Mouse (Mus musculus) hindbrain, embryonic 11.5 days (tissue): Measurements from ENCODE around the gene Sema4b. TPM values are rescaled to one million over a fixed set of nuclear protein-coding genes. Genes with fewer than 3 reads are reported as not detected.

Source experiments
- ATAC-seq: fragments of 200-750 bp; cut with Nextera tagmentation; 2 replicates; pipeline ENCODE4 v1.8.0; 2017; ENCODE audit warnings: mild to moderate bottlenecking, moderate TSS enrichment, moderate library complexity; ENCODE audit not compliant: low FRiP score
- DNase-seq: peaks from one replicate; pipeline ENCODE4 v3.0.0-alpha.2; 2015; ENCODE audit warnings: low spot score
- H3K27ac ChIP-seq: fragments of 300-500 bp; sonication (generic); 2 replicates; pipeline ENCODE4 v1.5.1; 2014; ENCODE audit warnings: mild to moderate bottlenecking, low read depth, low read length
- H3K27me3 ChIP-seq: fragments of 300-500 bp; sonication (generic); 2 replicates; pipeline ENCODE4 v1.6.1; 2014; ENCODE audit warnings: mild to moderate bottlenecking, low read length, moderate library complexity, mixed read lengths; ENCODE audit not compliant: control insufficient read depth, insufficient read depth
- H3K36me3 ChIP-seq: fragments of 300-500 bp; sonication (generic); 2 replicates; pipeline ENCODE4 v1.6.1; 2014; ENCODE audit warnings: mild to moderate bottlenecking, low read length, moderate library complexity, mixed read lengths; ENCODE audit not compliant: control insufficient read depth, insufficient read depth
- H3K4me1 ChIP-seq: fragments of 300-500 bp; sonication (generic); replicated peaks from 2 replicates; pipeline ENCODE4 v1.6.1; 2014; ENCODE audit warnings: low read length, mixed read lengths; ENCODE audit not compliant: control insufficient read depth, insufficient read depth
- H3K4me2 ChIP-seq: fragments of 300-500 bp; sonication (generic); replicated peaks from 2 replicates; pipeline ENCODE4 v1.6.1; 2014; ENCODE audit warnings: mild to moderate bottlenecking, low read depth, low read length
- H3K4me3 ChIP-seq: fragments of 300-500 bp; sonication (generic); 2 replicates; pipeline ENCODE4 v1.5.1; 2014; ENCODE audit warnings: low read depth, low read length
- H3K9ac ChIP-seq: fragments of 300-500 bp; sonication (generic); 2 replicates; pipeline ENCODE4 v1.6.1; 2014; ENCODE audit warnings: low read depth, low read length
- H3K9me3 ChIP-seq: fragments of 300-500 bp; sonication (generic); 2 replicates; pipeline ENCODE4 v1.6.1; 2016; ENCODE audit warnings: low read length; ENCODE audit not compliant: control insufficient read depth
- WGBS: fragments of 180-500 bp; shearing (Covaris S2); extraction: QIAGEN DNeasy Blood & Tissue Kit; methylation state at CpG from one replicate; pipeline ENCODE4 v1.1.7; 2014; 5-methylcytosine and 5-hydroxymethylcytosine counted together
- polyA plus RNA-seq: library from polyadenylated mRNA; unstranded; fragments of >200 nt; fragmentation: Nextera tagmentation; extraction: Ambion mirVana; gene quantifications from 2 replicates; pipeline ENCODE4 v1.2.1, GENCODE M21; 2014

The Sema4b gene
- polyA plus RNA-seq, 1 experiment from 2014 or later: 15.6 TPM

- H3K4me3 ChIP-seq: no peak overlapping the region
- H3K4me2 ChIP-seq: 0 out of 2 replicates have a peak overlapping the region, but pooled peaks have one; percentile 7
- DNase-seq: no peak
- peaks cover 2% of the 10 kb centered on the region for H3K4me1 ChIP-seq
- H3K27ac ChIP-seq: peak overlapping the region; percentile 86
- no peaks in the 10 kb centered on the region for H3K27me3 ChIP-seq
- H3K9ac ChIP-seq: peak overlapping the region; percentile 23; the same call in 1 of the 2 replicates
- no peaks in the 10 kb centered on the region for H3K36me3 ChIP-seq
- 43% methylated on average over 12 of the region's 12 CpGs for WGBS
- H3K9me3 ChIP-seq: no peaks in the 10 kb centered on the region
- peak; percentile 51 for ATAC-seq
Measured at GRCm38 (mm10) chr7:80203638-80204096, 17.0 kb downstream of the Sema4b start.

- peak overlapping the region; percentile 86 for H3K27ac ChIP-seq
- DNase-seq: no peak
- H3K9ac ChIP-seq: no peak overlapping the region
- ATAC-seq: no peak
- H3K4me2 ChIP-seq: no peak overlapping the region
- no peaks in the 10 kb centered on the region for H3K27me3 ChIP-seq
- 87% methylated on average over 4 of the region's 4 CpGs for WGBS
- no peaks in the 10 kb centered on the region for H3K36me3 ChIP-seq
- peaks cover 2% of the 10 kb centered on the region for H3K4me1 ChIP-seq
- no peak overlapping the region for H3K4me3 ChIP-seq
- H3K9me3 ChIP-seq: no peaks in the 10 kb centered on the region
Measured at GRCm38 (mm10) chr7:80204362-80204761, 17.7 kb downstream of the Sema4b start.

GRCm38 (mm10) chr7:80204961-80205360, 18.3 kb downstream of the Sema4b start:
- Histone ChIP-seq H3K4me1 (peaks cover 2% of the 10 kb centered on the region), H3K4me2 (no peak overlapping the region), H3K36me3 (no peaks in the 10 kb centered on the region), H3K4me3 (no peak overlapping the region), H3K27ac (no peak overlapping the region), H3K9me3 (no peaks in the 10 kb centered on the region), H3K27me3 (no peaks in the 10 kb centered on the region), H3K9ac (no peak overlapping the region)
- no peak for ATAC-seq
- WGBS: 84% methylated on average over 7 of the region's 7 CpGs
- DNase-seq: no peak

GRCm38 (mm10) chr7:80205705-80206589, 19.3 kb downstream of the Sema4b start:
- Histone ChIP-seq H3K4me2 (no peak overlapping the region), H3K4me1 (no peaks in the 10 kb centered on the region; the same call in 1 of the 2 replicates), H3K4me3 (no peak overlapping the region), H3K9me3 (no peaks in the 10 kb centered on the region), H3K27ac (no peak overlapping the region), H3K27me3 (no peaks in the 10 kb centered on the region), H3K36me3 (no peaks in the 10 kb centered on the region), H3K9ac (no peak overlapping the region)
- 89% methylated on average over 12 of the region's 12 CpGs for WGBS
- no peak for DNase-seq
- ATAC-seq: no peak

GRCm38 (mm10) chr7:80207314-80207731, 20.7 kb downstream of the Sema4b start:
- no peak for DNase-seq

GRCm38 (mm10) chr7:80208026-80208642, 21.5 kb downstream of the Sema4b start:
- H3K9me3 ChIP-seq: no peaks in the 10 kb centered on the region
- DNase-seq (no peak), ATAC-seq (no peak)
- no peaks in the 10 kb centered on the region for H3K36me3 ChIP-seq
- H3K9ac ChIP-seq: no peak overlapping the region
- H3K27me3 ChIP-seq: no peaks in the 10 kb centered on the region
- H3K4me2 ChIP-seq: no peak overlapping the region
- H3K4me3 ChIP-seq: no peak overlapping the region
- WGBS: 87% methylated on average over 18 of the region's 18 CpGs
- no peak overlapping the region for H3K27ac ChIP-seq
- no peaks in the 10 kb centered on the region for H3K4me1 ChIP-seq

More at GRCm38 (mm10) chr7:80207314-80207731, 20.7 kb downstream of the Sema4b start:
- H3K9me3 ChIP-seq: no peaks in the 10 kb centered on the region
- H3K36me3 ChIP-seq: no peaks in the 10 kb centered on the region
- H3K9ac ChIP-seq: no peak overlapping the region
- WGBS: 75% methylated on average over 3 of the region's 3 CpGs
- no peaks in the 10 kb centered on the region for H3K27me3 ChIP-seq
- ATAC-seq: no peak
- no peak overlapping the region for H3K27ac ChIP-seq
- H3K4me1 ChIP-seq: no peaks in the 10 kb centered on the region; the same call in 1 of the 2 replicates
- H3K4me2 ChIP-seq: no peak overlapping the region
- H3K4me3 ChIP-seq: no peak overlapping the region

- Histone ChIP-seq H3K9me3 (no peaks in the 10 kb centered on the region), H3K4me2 (no peak overlapping the region), H3K9ac (no peak overlapping the region), H3K27ac (no peak overlapping the region), H3K27me3 (no peaks in the 10 kb centered on the region), H3K4me3 (no peak overlapping the region), H3K4me1 (no peaks in the 10 kb centered on the region), H3K36me3 (no peaks in the 10 kb centered on the region)
- 83% methylated on average over 10 of the region's 10 CpGs for WGBS
- no peak for ATAC-seq
- DNase-seq: no peak
Measured at GRCm38 (mm10) chr7:80208738-80209430, 22.2 kb downstream of the Sema4b start.

GRCm38 (mm10) chr7:80209669-80210068, 23.0 kb downstream of the Sema4b start:
- Histone ChIP-seq H3K4me1 (no peaks in the 10 kb centered on the region), H3K4me2 (no peak overlapping the region), H3K9me3 (no peaks in the 10 kb centered on the region), H3K9ac (no peak overlapping the region), H3K36me3 (no peaks in the 10 kb centered on the region), H3K27me3 (no peaks in the 10 kb centered on the region), H3K27ac (no peak overlapping the region), H3K4me3 (no peak overlapping the region)
- ATAC-seq (no peak), DNase-seq (no peak)
- WGBS: 82% methylated on average over 6 of the region's 6 CpGs
